9 mouse cellular contexts compared by ENCODE assay signal in genomic region chr11:42181973-42182824, GRCm38 (mm10). TPM values are rescaled to one million over a fixed set of nuclear protein-coding genes. Genes with fewer than 3 reads are reported as not detected.
DNase-seq lines count a peak whose midpoint lies in the region; ATAC-seq and TF ChIP-seq lines count a peak whose summit lies in the region.
"Had no signal": no experiment of that assay in that cellular context is flagged by ENCODE, and none has a peak within 500 bp of the region (broad histone marks: within the 10 kb centered on the region; RNA-seq: fewer than 3 reads in every experiment).

No protein-coding gene starts in this region.

- H3K9me3 ChIP-seq in kidney, postnatal 0 days (replicated peaks; ENCODE audit: low read length), result no peaks in the 10 kb centered on the region
- H3K9me3 ChIP-seq in heart, embryonic 13.5 days, result no peaks in the 10 kb centered on the region
- H3K9me3 ChIP-seq in midbrain, embryonic 15.5 days, result no peaks in the 10 kb centered on the region

- TF ChIP-seq CTCF in kidney, postnatal 0 days (IDR thresholded peaks at IDR 0.05; ENCODE audit: low read depth), result no peak

- H3K4me1 ChIP-seq in kidney, postnatal 0 days (replicated peaks; ENCODE audit: insufficient read depth, low read length), result no peaks in the 10 kb centered on the region
- peaks cover 15% of the 10 kb centered on the region for H3K4me1 ChIP-seq in heart, embryonic 13.5 days
- H3K4me1 ChIP-seq in midbrain, embryonic 15.5 days, result peaks cover 11% of the 10 kb centered on the region; the same call in 1 of the 2 replicates

- peak overlapping the region; percentile 48 for H3K4me3 ChIP-seq in kidney, postnatal 0 days (replicated peaks; ENCODE audit: low read depth, low read length)
- H3K4me3 ChIP-seq in heart, embryonic 13.5 days, result peak overlapping the region; percentile 67
- peak overlapping the region; percentile 61 for H3K4me3 ChIP-seq in midbrain, embryonic 15.5 days

- peak overlapping the region; percentile 43; the same call in 1 of the 2 replicates for H3K9ac ChIP-seq in kidney, postnatal 0 days (ENCODE audit: low read depth, low read length)
- peak overlapping the region; percentile 82 for H3K9ac ChIP-seq in heart, embryonic 13.5 days
- H3K9ac ChIP-seq in midbrain, embryonic 15.5 days, result peak overlapping the region; percentile 76

- no peak overlapping the region for H3K27ac ChIP-seq in kidney, postnatal 0 days
- H3K27ac ChIP-seq in heart, embryonic 13.5 days (replicated peaks), result no peak overlapping the region
- H3K27ac ChIP-seq in midbrain, embryonic 15.5 days, result peak overlapping the region; percentile 94

- H3K4me2 ChIP-seq in kidney, postnatal 0 days (ENCODE audit: low read length), result peak overlapping the region; percentile 91
- H3K4me2 ChIP-seq in heart, embryonic 13.5 days, result peak overlapping the region; percentile 92
- peak overlapping the region; percentile 88 for H3K4me2 ChIP-seq in midbrain, embryonic 15.5 days

- WGBS in kidney, postnatal 0 days, result under 1% methylated on average over 35 of the region's 35 CpGs
- WGBS in heart, embryonic 13.5 days, result 1% methylated on average over 35 of the region's 35 CpGs
- WGBS in midbrain, embryonic 15.5 days, result under 1% methylated on average over 35 of the region's 35 CpGs

- no peaks in the 10 kb centered on the region for H3K36me3 ChIP-seq in kidney, postnatal 0 days (ENCODE audit: insufficient read depth, low read length)
- H3K36me3 ChIP-seq in heart, embryonic 13.5 days, result no peaks in the 10 kb centered on the region
- H3K36me3 ChIP-seq in midbrain, embryonic 15.5 days (replicated peaks), result no peaks in the 10 kb centered on the region

- H3K27me3 ChIP-seq in kidney, postnatal 0 days (ENCODE audit: insufficient read depth, low read length), result 0 out of 2 replicates have a peak, but pooled peaks cover 5% of the 10 kb centered on the region
- peaks cover 28% of the 10 kb centered on the region for H3K27me3 ChIP-seq in heart, embryonic 13.5 days (replicated peaks)
- no peaks in the 10 kb centered on the region for H3K27me3 ChIP-seq in midbrain, embryonic 15.5 days (replicated peaks)

- ATAC-seq in kidney, postnatal 0 days (replicated peaks; ENCODE audit: low FRiP score, low read depth), result peak; percentile 59
- no peak for ATAC-seq in heart, embryonic 13.5 days (ENCODE audit: extremely low read depth, insufficient number of reproducible peaks, low FRiP score, low TSS enrichment)
- ATAC-seq in midbrain, embryonic 15.5 days (replicated peaks), result peak; percentile 93
- no peak for ATAC-seq in activated CD4-positive, CD25-positive, alpha-beta regulatory T cell, adult 4 months
- ATAC-seq: Patski had no signal

- DNase-seq in kidney, postnatal 0 days (ENCODE audit: low spot score), result peak; percentile 33
- DNase-seq in kidney, adult 9 months, result no peak
- peak; percentile 66 to 74 for DNase-seq in cerebellum, postnatal 36 days
- peak; percentile 56 to 75 for DNase-seq in left cerebral cortex, adult 18-20 months (ENCODE audit: low spot score in 2 of 2)
- DNase-seq in thymus, postnatal 25 days, result no peak

RNA-seq across cellular contexts. Expression of gene Gabra1, which starts 0.5 kb away (rescaled TPM):
- 0.33 and 0.68 TPM in 2 replicates for polyA plus RNA-seq in kidney, postnatal 0 days (2015; fragmentation: Nextera tagmentation; extraction: Ambion mirVana)
- polyA plus RNA-seq in heart, embryonic 13.5 days (2015; fragmentation: Nextera tagmentation; extraction: Ambion mirVana), result 1.1 and 1.3 TPM in 2 replicates
- 100 to 1,000 TPM; 568 to 710 TPM for total RNA-seq in left cerebral cortex, adult 18-20 months (2021)
- 36.3 and 41.5 TPM in 2 replicates for polyA plus RNA-seq in midbrain, embryonic 15.5 days (2015; fragmentation: Nextera tagmentation; extraction: Ambion mirVana)
- polyA plus RNA-seq in activated CD4-positive, CD25-positive, alpha-beta regulatory T cell, adult 4 months (2017; shearing (Covaris generic)), result under 1 TPM in 1 of 2 experiments, not detected in 1; 0.16 TPM
- polyA plus RNA-seq: Patski had no signal

Comparison
In these comparisons a context has a peak if more than half of its experiments do, and no peak if none do; other contexts are left out.
1. DNase-seq: peak in kidney, postnatal 0 days (single experiment), cerebellum, postnatal 36 days (2 of 2) and left cerebral cortex, adult 18-20 months (2 of 2); none in kidney, adult 9 months (single experiment) and thymus, postnatal 25 days (single experiment).
2. ATAC-seq: peak in kidney, postnatal 0 days (single experiment) and midbrain, embryonic 15.5 days (single experiment); none in heart, embryonic 13.5 days (single experiment) and activated CD4-positive, CD25-positive, alpha-beta regulatory T cell, adult 4 months (single experiment).
3. RNA of gene Gabra1, which starts 0.5 kb away (polyA plus RNA-seq): 36.3 to 41.5 TPM in midbrain, embryonic 15.5 days; 1.1 to 1.3 TPM in heart, embryonic 13.5 days, 0.33 to 0.68 TPM in kidney, postnatal 0 days and 0.16 TPM in activated CD4-positive, CD25-positive, alpha-beta regulatory T cell, adult 4 months; every median in the first group is over 10 times any median in the second.
4. Peak in every context shown above with its lines, with median percentiles within 50 percentile points of each other: H3K4me2 ChIP-seq, H3K4me3 ChIP-seq and H3K9ac ChIP-seq.